Mouse (Mus musculus) liver, postnatal 0 days (tissue): ENCODE data around the gene Kif3a. TPM values are rescaled to one million over a fixed set of nuclear protein-coding genes. Genes with fewer than 3 reads are reported as not detected.
A peak's percentile ranks its signal among the peaks of the same experiment; 100 is the strongest.

Source experiments
- ATAC-seq: fragments of 200-750 bp; cut with Nextera tagmentation; 2 replicates; pipeline ENCODE4 v1.8.0; 2017; ENCODE audit warnings: mild to moderate bottlenecking, moderate library complexity
- DNase-seq: peaks from one replicate; pipeline ENCODE4 v3.0.0-alpha.2; 2016
- H3K27ac ChIP-seq: fragments of 300-500 bp; sonication (generic); 2 replicates; pipeline ENCODE4 v1.5.1; 2014; ENCODE audit warnings: antibody characterized with exemption, moderate library complexity, mild to moderate bottlenecking, low read depth
- H3K27me3 ChIP-seq: fragments of 300-500 bp; sonication (generic); 2 replicates; pipeline ENCODE4 v1.6.1; 2014; ENCODE audit warnings: low read length, control low read depth, mixed read lengths; ENCODE audit not compliant: insufficient read depth
- H3K36me3 ChIP-seq: fragments of 300-500 bp; sonication (generic); replicated peaks from 2 replicates; pipeline ENCODE4 v1.6.1; 2014; ENCODE audit warnings: mild to moderate bottlenecking, control low read depth, low read length, moderate library complexity, mixed read lengths; ENCODE audit not compliant: insufficient read depth
- H3K4me1 ChIP-seq: fragments of 300-500 bp; sonication (generic); 2 replicates; pipeline ENCODE4 v1.6.1; 2014; ENCODE audit warnings: antibody characterized with exemption, mild to moderate bottlenecking, control low read depth; ENCODE audit not compliant: insufficient read depth
- H3K4me2 ChIP-seq: fragments of 300-500 bp; sonication (generic); 2 replicates; pipeline ENCODE4 v1.6.1; 2014; ENCODE audit warnings: low read depth, mild to moderate bottlenecking, low read length, moderate library complexity, mixed read lengths
- H3K4me3 ChIP-seq: fragments of 300-500 bp; sonication (generic); 2 replicates; pipeline ENCODE4 v1.5.1; 2014; ENCODE audit warnings: low read depth, low read length
- H3K9ac ChIP-seq: fragments of 300-500 bp; sonication (generic); replicated peaks from 2 replicates; pipeline ENCODE4 v1.6.1; 2014; ENCODE audit warnings: mild to moderate bottlenecking, moderate library complexity
- H3K9me3 ChIP-seq: fragments of 300-500 bp; sonication (generic); 2 replicates; pipeline ENCODE4 v1.6.1; 2016; ENCODE audit warnings: mild to moderate bottlenecking, control low read depth, low read length, mixed read lengths
- CTCF ChIP-seq: sonication (generic); IDR thresholded peaks from 2 replicates; pipeline ENCODE4 v1.5.1; 2016; ENCODE audit warnings: antibody characterized with exemption, low read depth
- EP300 ChIP-seq: IDR thresholded peaks from 2 replicates; pipeline ENCODE4 v1.6.1; 2016; ENCODE audit warnings: antibody characterized with exemption, low read depth, mild to moderate bottlenecking
- WGBS: fragments of 180-500 bp; shearing (Covaris S2); extraction: QIAGEN DNeasy Blood & Tissue Kit; methylation state at CpG from one replicate; pipeline ENCODE4 v1.1.7; 2014; ENCODE audit not compliant: insufficient replicate concordance; 5-methylcytosine and 5-hydroxymethylcytosine counted together
- polyA plus RNA-seq: library from polyadenylated mRNA; unstranded; fragments of >200 nt; fragmentation: Nextera tagmentation; extraction: Ambion mirVana; gene quantifications from 2 replicates; pipeline ENCODE4 v1.2.1, GENCODE M21; 2015

Gene Kif3a
- polyA plus RNA-seq, 1 experiment from 2014 or later, result 5.3 TPM

- Histone ChIP-seq H3K27ac (no peak overlapping the region), H3K4me1 (peaks cover 3% of the 10 kb centered on the region; the same call in 1 of the 2 replicates), H3K4me2 (no peak overlapping the region), H3K9me3 (no peaks in the 10 kb centered on the region), H3K27me3 (no peaks in the 10 kb centered on the region), H3K36me3 (peaks cover 2% of the 10 kb centered on the region; the same call in 1 of the 2 replicates), H3K4me3 (no peak overlapping the region), H3K9ac (no peak overlapping the region)
- ATAC-seq, result no peak
- WGBS, result 55% methylated on average over 9 of the region's 9 CpGs
- TF ChIP-seq EP300 (no peak), CTCF (no peak)
- DNase-seq, result no peak
These were observed 38.6 kb upstream of the Kif3a start for GRCm38 (mm10) chr11:53528397-53529252.

DNA sequence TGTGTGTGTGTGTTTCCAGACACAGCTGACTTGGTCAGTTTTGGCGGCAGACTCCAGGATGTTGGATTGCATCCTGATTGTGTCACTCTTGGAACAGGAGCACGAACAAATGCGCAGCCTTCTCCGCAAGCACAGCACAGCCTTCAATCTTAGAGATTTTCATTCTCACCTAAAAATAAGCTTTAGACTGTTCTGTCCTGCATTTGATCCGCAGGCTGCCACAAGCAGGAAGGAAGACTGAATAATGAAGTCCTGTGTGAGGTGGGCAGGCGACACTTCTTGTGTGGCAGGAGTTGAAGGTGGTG lies 38.0 kb upstream of the Kif3a start:
- H3K9ac ChIP-seq, result no peak overlapping the region
- peaks cover 8% of the 10 kb centered on the region; the same call in 1 of the 2 replicates for H3K36me3 ChIP-seq
- no peak for DNase-seq
- ATAC-seq, result no peak
- no peak for TF ChIP-seq CTCF
- no peak for TF ChIP-seq EP300
- H3K27ac ChIP-seq, result no peak overlapping the region
- H3K4me2 ChIP-seq, result no peak overlapping the region
- no peaks in the 10 kb centered on the region for H3K9me3 ChIP-seq
- no peaks in the 10 kb centered on the region for H3K27me3 ChIP-seq
- no peak overlapping the region for H3K4me3 ChIP-seq
- WGBS, result 63% methylated on average over 6 of the region's 6 CpGs
- H3K4me1 ChIP-seq, result peaks cover 3% of the 10 kb centered on the region; the same call in 1 of the 2 replicates

DNA sequence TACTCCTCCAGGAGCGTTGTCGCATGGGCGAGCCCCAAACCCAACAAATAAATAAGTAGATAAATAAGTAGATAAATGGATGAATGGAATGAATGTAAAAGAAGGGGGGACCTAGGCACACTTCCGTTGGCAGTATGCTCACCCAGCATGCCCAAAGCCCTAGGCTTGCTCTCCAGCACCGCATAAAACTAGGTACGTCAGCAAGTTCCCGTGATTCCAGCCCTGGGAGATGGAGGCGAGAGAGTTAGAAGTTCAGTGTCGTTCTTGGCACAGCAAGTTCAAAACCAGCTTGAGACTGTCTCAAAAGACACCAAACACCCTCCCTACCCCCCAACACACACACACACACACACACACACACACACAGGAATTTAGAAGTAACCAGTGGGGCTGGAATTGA lies 37.2 kb upstream of the Kif3a start:
- Histone ChIP-seq H3K4me3 (no peak overlapping the region), H3K4me1 (peaks cover 3% of the 10 kb centered on the region; the same call in 1 of the 2 replicates), H3K9ac (no peak overlapping the region), H3K27ac (no peak overlapping the region), H3K27me3 (no peaks in the 10 kb centered on the region), H3K36me3 (peaks cover 15% of the 10 kb centered on the region), H3K9me3 (no peaks in the 10 kb centered on the region), H3K4me2 (no peak overlapping the region)
- 78% methylated on average over 9 of the region's 9 CpGs for WGBS
- ATAC-seq (no peak), DNase-seq (no peak)
- no peak for TF ChIP-seq EP300
- no peak for TF ChIP-seq CTCF

- Histone ChIP-seq H3K9ac (no peak overlapping the region), H3K27ac (0 out of 2 replicates have a peak overlapping the region, but pooled peaks have one; percentile 12), H3K27me3 (no peaks in the 10 kb centered on the region), H3K4me1 (peaks cover 3% of the 10 kb centered on the region; the same call in 1 of the 2 replicates), H3K4me2 (no peak overlapping the region), H3K9me3 (no peaks in the 10 kb centered on the region), H3K4me3 (no peak overlapping the region), H3K36me3 (peaks cover 21% of the 10 kb centered on the region)
- 86% methylated on average over 10 of the region's 10 CpGs for WGBS
- TF ChIP-seq CTCF, result no peak
- no peak for TF ChIP-seq EP300
- no peak for ATAC-seq
- DNase-seq, result no peak
These were observed 35.5 kb upstream of the Kif3a start for GRCm38 (mm10) chr11:53531578-53532230.

DNA sequence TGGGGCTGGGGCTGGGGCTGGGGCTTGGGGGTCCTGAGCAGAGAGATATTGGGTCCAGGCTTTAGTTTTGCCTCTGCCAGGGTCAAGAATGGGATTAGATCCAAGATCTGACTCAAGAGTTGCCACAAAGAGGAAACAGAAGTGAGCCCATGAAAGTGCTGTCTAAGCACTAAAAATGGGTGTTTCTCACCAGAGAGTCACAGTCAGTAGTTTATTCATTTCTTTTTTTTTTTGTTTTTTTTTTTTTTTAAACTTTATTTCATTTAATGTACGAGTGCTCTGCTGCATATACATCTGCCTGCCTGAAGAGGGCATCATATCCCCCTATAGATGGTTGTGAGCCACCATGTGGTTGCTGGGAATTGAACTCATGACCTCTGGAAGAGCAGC lies 35.0 kb upstream of the Kif3a start:
- no peak overlapping the region for H3K4me3 ChIP-seq
- H3K27ac ChIP-seq, result no peak overlapping the region
- H3K9ac ChIP-seq, result no peak overlapping the region
- no peaks in the 10 kb centered on the region for H3K27me3 ChIP-seq
- H3K9me3 ChIP-seq, result no peaks in the 10 kb centered on the region
- TF ChIP-seq CTCF (0 out of 2 replicates have a peak, but pooled peaks have one; percentile 13), EP300 (no peak)
- H3K4me2 ChIP-seq, result no peak overlapping the region
- H3K4me1 ChIP-seq, result peaks cover 3% of the 10 kb centered on the region; the same call in 1 of the 2 replicates
- H3K36me3 ChIP-seq, result peaks cover 23% of the 10 kb centered on the region
- WGBS, result 83% methylated on average over 1 of the region's 1 CpGs
- DNase-seq (no peak), ATAC-seq (no peak)

DNA sequence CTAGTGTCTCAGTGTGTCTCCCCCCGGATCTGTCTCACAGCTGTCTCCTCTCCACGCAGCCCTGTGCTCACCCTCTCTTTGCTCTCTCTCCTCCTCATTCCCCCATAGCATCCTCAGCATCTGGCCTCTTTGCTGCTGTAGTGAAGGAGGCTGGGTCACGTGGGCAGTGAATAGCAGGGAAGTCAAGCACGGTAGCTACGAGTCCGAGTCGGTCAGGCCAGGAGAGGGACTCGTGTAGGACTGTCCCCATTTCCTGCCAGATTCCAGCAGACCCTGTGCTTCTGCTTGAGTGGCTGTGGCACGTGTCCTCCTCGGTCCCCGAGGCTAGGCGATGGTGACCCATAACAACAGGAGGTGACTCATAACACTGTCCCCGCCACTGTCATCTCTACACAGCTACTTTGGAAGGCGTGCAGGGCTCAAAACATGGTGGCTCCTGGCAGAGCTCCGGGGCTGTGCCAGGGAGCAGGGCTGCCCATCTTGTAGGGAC lies 28.1 kb upstream of the Kif3a start:
- ATAC-seq (no peak), DNase-seq (peak; percentile 13)
- Histone ChIP-seq H3K4me1 (no peaks in the 10 kb centered on the region), H3K4me3 (no peak overlapping the region), H3K27ac (no peak overlapping the region), H3K27me3 (no peaks in the 10 kb centered on the region), H3K4me2 (no peak overlapping the region), H3K9ac (no peak overlapping the region), H3K36me3 (peaks cover 26% of the 10 kb centered on the region), H3K9me3 (no peaks in the 10 kb centered on the region)
- TF ChIP-seq CTCF (no peak), EP300 (no peak)
- WGBS, result 83% methylated on average over 15 of the region's 15 CpGs
